Mouse (Mus musculus) CH12.LX (cell line): Measurements from ENCODE around the gene Hoxb5. TPM values are rescaled to one million over a fixed set of nuclear protein-coding genes. Genes with fewer than 3 reads are reported as not detected.

ENCODE experiments used
- DNase-seq: peaks from one replicate; pipeline ENCODE4 v3.0.0-alpha.2; 2013; ENCODE audit errors: extremely low read depth
- H3K27ac ChIP-seq: 2 replicates; pipeline ENCODE4 v1.5.1; 2012; ENCODE audit warnings: low read depth, mild to moderate bottlenecking, control low read depth, moderate library complexity; ENCODE audit not compliant: insufficient read depth
- H3K27me3 ChIP-seq: replicated peaks from 2 replicates; pipeline ENCODE3; 2012; ENCODE audit warnings: inconsistent platforms
- H3K36me3 ChIP-seq, 2 experiments: replicated peaks in 1 of 2; 2 replicates each; pipeline versions ENCODE3 to v1.6.1; 2012; ENCODE audit warnings: inconsistent platforms in 1 of 2, low read length in 1 of 2, mild to moderate bottlenecking in 1 of 2, mixed read lengths in 1 of 2, moderate library complexity in 1 of 2; ENCODE audit not compliant: control insufficient read depth in 1 of 2, insufficient read depth in 1 of 2
- H3K4me1 ChIP-seq, 2 experiments: 2 replicates each; pipeline ENCODE4 v1.6.1; 2012; ENCODE audit warnings: inconsistent platforms in 1 of 2, moderate library complexity in 1 of 2; ENCODE audit not compliant: insufficient read depth in 2 of 2, control insufficient read depth in 1 of 2
- H3K4me2 ChIP-seq: 2 replicates; pipeline ENCODE4 v1.6.1; 2012; ENCODE audit warnings: low read depth, mild to moderate bottlenecking, control low read depth; ENCODE audit not compliant: poor library complexity, insufficient read depth, severe bottlenecking
- H3K4me3 ChIP-seq, 3 experiments: fragments of 150-350 bp in 1 of 3; sonication (generic) in 1 of 3; replicated peaks in 1 of 3; 2 replicates each; pipeline versions ENCODE3 to v1.5.1; 2011 to 2012; ENCODE audit warnings: low read depth in 2 of 3, low read length in 2 of 3, mild to moderate bottlenecking in 2 of 3, moderate library complexity in 2 of 3, control low read depth in 1 of 3, improper control_type of control experiment in 1 of 3, inconsistent platforms in 1 of 3, mixed read lengths in 1 of 3; ENCODE audit not compliant: poor library complexity in 1 of 3
- H3K79me2 ChIP-seq: replicated peaks from 2 replicates; pipeline ENCODE4 v1.6.1; 2012; ENCODE audit warnings: mild to moderate bottlenecking, moderate library complexity; ENCODE audit not compliant: control insufficient read depth, poor library complexity, insufficient read depth, severe bottlenecking; ENCODE audit errors: extremely low read depth
- H3K9ac ChIP-seq: 2 replicates; pipeline ENCODE4 v1.6.1; 2012; ENCODE audit warnings: low read depth, mild to moderate bottlenecking, control low read depth, moderate library complexity; ENCODE audit not compliant: insufficient read depth
- H3K9me3 ChIP-seq: replicated peaks from 2 replicates; pipeline ENCODE3; 2012; ENCODE audit warnings: low read length, inconsistent platforms, mixed read lengths
- BHLHE40 ChIP-seq: IDR thresholded peaks from 2 replicates; pipeline ENCODE4 v1.6.1; 2011; ENCODE audit warnings: mild to moderate bottlenecking, low read depth, low read length, improper control_type of control experiment
- CHD2 ChIP-seq: IDR thresholded peaks from 2 replicates; pipeline ENCODE4 v1.6.1; 2011; ENCODE audit warnings: low read length, improper control_type of control experiment
- CTCF ChIP-seq, 2 experiments: IDR thresholded peaks in 1 of 2; conservative IDR thresholded peaks in 1 of 2; 2 replicates each; pipeline ENCODE4 v1.5.1; 2011 to 2012; ENCODE audit warnings: low read depth in 2 of 2, low read length in 2 of 2, improper control_type of control experiment in 1 of 2, inconsistent platforms in 1 of 2, mild to moderate bottlenecking in 1 of 2, moderate library complexity in 1 of 2
- E2F4 ChIP-seq: IDR thresholded peaks from 2 replicates; pipeline ENCODE4 v1.6.1; 2011; ENCODE audit warnings: low read depth, low read length, improper control_type of control experiment; ENCODE audit not compliant: insufficient replicate concordance
- EP300 ChIP-seq: IDR thresholded peaks from 2 replicates; pipeline ENCODE4 v1.6.1; 2011; ENCODE audit warnings: low read length, improper control_type of control experiment
- ETS1 ChIP-seq: conservative IDR thresholded peaks from 2 replicates; pipeline ENCODE4 v1.6.1; 2012; ENCODE audit warnings: low read depth, mild to moderate bottlenecking, inconsistent platforms, low read length, improper control_type of control experiment, moderate library complexity
- GABPA ChIP-seq: IDR thresholded peaks from 2 replicates; pipeline ENCODE4 v1.6.1; 2012; ENCODE audit warnings: low read depth, low read length, improper control_type of control experiment, inconsistent platforms; ENCODE audit not compliant: insufficient replicate concordance
- HCFC1 ChIP-seq: IDR thresholded peaks from 2 replicates; pipeline ENCODE4 v1.6.1; 2012; ENCODE audit warnings: low read depth, mild to moderate bottlenecking, inconsistent platforms, low read length, improper control_type of control experiment
- IRF4 ChIP-seq: IDR thresholded peaks from 2 replicates; pipeline ENCODE4 v1.6.1; 2014; ENCODE audit warnings: low read depth, mild to moderate bottlenecking, inconsistent platforms, low read length, improper control_type of control experiment
- JUND ChIP-seq: conservative IDR thresholded peaks from 2 replicates; pipeline ENCODE4 v1.6.1; 2011; ENCODE audit warnings: low read depth, low read length, improper control_type of control experiment
- KAT2A ChIP-seq: IDR thresholded peaks from 2 replicates; pipeline ENCODE4 v1.6.1; 2012; ENCODE audit warnings: low read length, improper control_type of control experiment, inconsistent platforms; ENCODE audit not compliant: insufficient replicate concordance
- MAZ ChIP-seq: IDR thresholded peaks from 2 replicates; pipeline ENCODE4 v1.6.1; 2012; ENCODE audit warnings: low read depth, mild to moderate bottlenecking, inconsistent platforms, low read length, improper control_type of control experiment, moderate library complexity
- MXI1 ChIP-seq: IDR thresholded peaks from 2 replicates; pipeline ENCODE4 v1.6.1; 2011; ENCODE audit warnings: mild to moderate bottlenecking, low read depth, low read length, improper control_type of control experiment
- NELFE ChIP-seq: IDR thresholded peaks from 2 replicates; pipeline ENCODE4 v1.6.1; 2011; ENCODE audit warnings: low read depth, low read length, improper control_type of control experiment
- POLR2A ChIP-seq: IDR thresholded peaks from 2 replicates; pipeline ENCODE4 v1.6.1; 2011; ENCODE audit warnings: low read depth, mild to moderate bottlenecking, improper control_type of control experiment, low read length
- RCOR1 ChIP-seq: conservative IDR thresholded peaks from 2 replicates; pipeline ENCODE4 v1.6.1; 2012; ENCODE audit warnings: low read depth, mild to moderate bottlenecking, inconsistent platforms, low read length, improper control_type of control experiment
- SMC3 ChIP-seq: IDR thresholded peaks from 2 replicates; pipeline ENCODE4 v1.6.1; 2011; ENCODE audit warnings: low read depth, low read length, improper control_type of control experiment
- TBP ChIP-seq: conservative IDR thresholded peaks from 2 replicates; pipeline ENCODE4 v1.6.1; 2011; ENCODE audit warnings: low read depth, low read length, improper control_type of control experiment
- TCF12 ChIP-seq: IDR thresholded peaks from 2 replicates; pipeline ENCODE4 v1.6.1; 2014; ENCODE audit warnings: low read depth, mild to moderate bottlenecking, inconsistent platforms, low read length, improper control_type of control experiment
- USF2 ChIP-seq: conservative IDR thresholded peaks from 2 replicates; pipeline ENCODE4 v1.6.1; 2011; ENCODE audit warnings: low read depth, low read length, improper control_type of control experiment
- ZC3H11A ChIP-seq: IDR thresholded peaks from 2 replicates; pipeline ENCODE4 v1.6.1; 2012; ENCODE audit warnings: low read depth, mild to moderate bottlenecking, inconsistent platforms, low read length, improper control_type of control experiment
- ZMIZ1 ChIP-seq: IDR thresholded peaks from 2 replicates; pipeline ENCODE4 v1.6.1; 2012; ENCODE audit warnings: low read depth, mild to moderate bottlenecking, inconsistent platforms, low read length, improper control_type of control experiment
- ZNF384 ChIP-seq: IDR thresholded peaks from 2 replicates; pipeline ENCODE4 v1.6.1; 2012; ENCODE audit warnings: low read depth, low read length, improper control_type of control experiment, inconsistent platforms
- dilution Hi-C: fragments of 300-500 bp; cut with MboI; formaldehyde crosslinking; loops from 2 replicates; pipeline ENCODE4 v1.14.3; 2020; ENCODE audit warnings: low sequenced_read_pairs; ENCODE audit not compliant: extremely low pct_unique_long_range_greater_than_20kb, extremely low pct_ligation_motif_present
- in situ Hi-C: fragments of 300-500 bp; cut with MboI; formaldehyde crosslinking; loops from 3 replicates; pipeline ENCODE4 v1.14.3; 2019; ENCODE audit warnings: low sequenced_read_pairs, low pct_ligation_motif_present, low pct_unique_long_range_greater_than_20kb, mixed read lengths
- polyA plus RNA-seq: library from polyadenylated mRNA; unstranded; fragments of >175 nt; gene quantifications from 2 replicates; pipeline ENCODE4 v1.2.1, GENCODE M21; 2012; ENCODE audit warnings: low read depth; ENCODE audit not compliant: insufficient read length
- total RNA-seq, 2 experiments: library from RNA; depleted of rRNA; stranded (reverse); fragments of 300-350 nt in 1 of 2; fragments of >200 nt in 1 of 2; gene quantifications; 2 replicates each; pipeline ENCODE4 v1.2.3; 2012 to 2014

Gene Hoxb5
- total and polyA plus RNA-seq, 3 experiments: 0.08 to 0.13 TPM; not detected in 1

- H3K36me3 ChIP-seq: peaks cover 0 to 10% of the 10 kb centered on the region in 2 experiments
- H3K27me3 ChIP-seq: peaks cover 10% of the 10 kb centered on the region
- no peak overlapping the region for H3K9ac ChIP-seq
- in situ Hi-C loops (no loop called here), dilution Hi-C loops (no loop called here)
- H3K9me3 ChIP-seq: peaks cover 8% of the 10 kb centered on the region
- DNase-seq: no peak
- TF ChIP-seq E2F4 (no peak), CHD2 (no peak), ZC3H11A (no peak), EP300 (no peak), IRF4 (no peak)
- no peak overlapping the region for H3K4me2 ChIP-seq
- H3K79me2 ChIP-seq: no peaks in the 10 kb centered on the region
- H3K4me3 ChIP-seq: no peak overlapping the region
- peaks cover 3 to 9% of the 10 kb centered on the region in 2 experiments; a peak in 2 of 4 replicates for H3K4me1 ChIP-seq
- H3K27ac ChIP-seq: no peak overlapping the region
Measured at GRCm38 (mm10) chr11:96342576-96342930, 39.4 kb downstream of the Hoxb5 start.

- Histone ChIP-seq H3K4me1 (peaks cover 3 to 9% of the 10 kb centered on the region in 2 experiments; a peak in 2 of 4 replicates), H3K36me3 (peaks cover 0 to 10% of the 10 kb centered on the region in 2 experiments), H3K9ac (no peak overlapping the region), H3K27me3 (peaks cover 11% of the 10 kb centered on the region), H3K9me3 (peaks cover 8% of the 10 kb centered on the region), H3K79me2 (no peaks in the 10 kb centered on the region), H3K4me2 (no peak overlapping the region), H3K4me3 (no peak overlapping the region), H3K27ac (no peak overlapping the region)
- dilution Hi-C loops: no loop called here
- no peak for DNase-seq
- in situ Hi-C loops: no loop called here
- no peak for TF ChIP-seq ZMIZ1
- no peak for TF ChIP-seq GABPA
- TF ChIP-seq SMC3: no peak
- TF ChIP-seq JUND: no peak
- TF ChIP-seq NELFE: no peak
- TF ChIP-seq MXI1: no peak
- TF ChIP-seq BHLHE40: no peak
- no peak for TF ChIP-seq KAT2A
- TF ChIP-seq MAZ: no peak
- no peak for TF ChIP-seq HCFC1
- TF ChIP-seq CTCF (conservative IDR thresholded peaks at IDR 0.05 in 1 of 2, IDR thresholded peaks at IDR 0.05 in 1 of 2; ENCODE audit: low read depth in 2 of 2, low read length in 2 of 2): no peak
- no peak for TF ChIP-seq RCOR1
- no peak for TF ChIP-seq POLR2A
- no peak for TF ChIP-seq ZNF384
- TF ChIP-seq USF2: no peak
- no peak for TF ChIP-seq TCF12
- no peak for TF ChIP-seq ZC3H11A
- TF ChIP-seq CHD2: no peak
- TF ChIP-seq TBP: no peak
- TF ChIP-seq ETS1: no peak
Measured at GRCm38 (mm10) chr11:96343206-96343745, 40.1 kb downstream of the Hoxb5 start.
